Mouse (Mus musculus): ENCODE measurements around the gene Gatb.

Gatb gene

DNA sequence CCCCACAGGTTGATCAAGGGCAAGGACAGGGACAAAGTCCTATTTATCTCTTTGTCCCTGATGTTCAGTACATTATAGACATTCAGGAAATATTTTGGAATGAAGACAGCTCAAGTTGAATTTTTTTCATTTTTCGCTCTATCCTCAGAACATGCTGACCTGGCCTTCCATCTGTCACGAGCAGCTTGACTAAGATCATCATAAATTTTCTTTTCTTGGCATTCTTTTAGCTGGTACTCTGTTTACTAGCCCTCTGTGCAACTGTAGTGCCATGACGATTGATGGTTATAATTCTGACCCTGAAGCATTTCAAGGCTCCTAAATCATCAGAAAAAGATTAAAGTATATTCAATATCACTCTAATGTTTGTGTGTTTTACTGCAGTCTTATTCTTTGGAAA is 25.6 kb downstream of the Gatb start:
- DNase-seq: no peak

DNA sequence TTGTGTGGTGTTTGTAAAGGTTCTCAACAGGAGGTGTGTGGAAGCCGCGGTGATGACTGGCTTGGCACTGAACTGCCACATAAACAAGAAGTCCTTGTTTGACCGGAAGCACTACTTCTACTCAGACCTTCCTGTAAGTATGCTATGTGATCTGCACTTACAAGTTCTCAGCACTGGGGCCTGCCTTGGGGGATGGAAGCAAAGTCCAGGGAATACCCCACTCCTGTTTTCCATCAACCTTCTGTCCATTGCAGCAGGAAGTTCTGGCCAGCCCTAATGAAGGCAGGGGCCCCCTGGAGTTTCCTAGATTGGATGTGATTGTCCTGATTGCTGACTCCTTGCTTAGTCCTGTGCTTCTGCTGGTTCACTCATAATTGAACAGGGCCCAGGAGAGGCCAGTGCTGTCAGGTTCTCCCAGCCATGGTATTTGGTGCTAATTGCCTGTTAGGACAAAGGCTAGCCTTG is 28.0 kb downstream of the Gatb start:
- DNase-seq: no peak

GRCm38 (mm10) chr3:85603811-85604210 is 29.9 kb downstream of the Gatb start:
- no peak for DNase-seq

DNA sequence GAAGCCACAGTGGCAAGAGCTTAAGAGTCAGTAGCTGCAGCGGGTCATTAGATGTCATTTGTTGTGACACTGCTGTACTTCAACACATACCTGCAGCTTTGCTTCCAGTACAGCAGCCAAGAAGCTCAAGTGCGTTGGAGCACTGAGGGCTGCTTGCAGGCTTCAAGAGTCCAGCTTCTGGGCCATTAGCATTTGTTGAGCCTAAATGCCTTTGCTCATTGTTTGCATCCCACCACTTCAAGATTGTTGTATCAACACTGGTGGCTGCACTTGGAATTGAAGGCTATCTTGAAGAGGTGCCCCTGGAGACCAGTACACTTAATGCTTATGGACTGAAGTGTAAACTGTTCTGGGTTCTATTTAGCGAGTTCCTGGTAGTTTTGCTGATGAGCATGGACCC is 33.0 kb downstream of the Gatb start:
- no peak for DNase-seq

DNA sequence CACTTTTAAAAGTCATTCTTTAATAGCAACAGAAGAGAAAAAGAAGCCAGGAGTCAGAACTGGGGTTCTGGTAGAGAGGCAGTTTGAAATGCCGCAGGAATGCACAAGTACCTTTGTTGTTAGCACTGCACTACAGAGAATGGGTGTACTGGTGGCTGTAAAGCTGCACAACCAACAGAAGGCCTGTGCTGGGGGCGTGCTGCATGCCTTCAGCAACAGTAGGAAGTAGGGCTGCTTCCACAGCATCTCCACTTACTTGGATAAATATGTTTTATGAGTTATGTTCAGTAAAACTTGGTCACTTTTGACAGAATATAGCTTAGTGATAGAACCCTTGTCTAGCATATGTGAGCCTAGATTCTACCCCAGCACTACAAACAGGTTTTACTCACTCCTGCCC is 33.8 kb downstream of the Gatb start:
- DNase-seq: no peak

DNA sequence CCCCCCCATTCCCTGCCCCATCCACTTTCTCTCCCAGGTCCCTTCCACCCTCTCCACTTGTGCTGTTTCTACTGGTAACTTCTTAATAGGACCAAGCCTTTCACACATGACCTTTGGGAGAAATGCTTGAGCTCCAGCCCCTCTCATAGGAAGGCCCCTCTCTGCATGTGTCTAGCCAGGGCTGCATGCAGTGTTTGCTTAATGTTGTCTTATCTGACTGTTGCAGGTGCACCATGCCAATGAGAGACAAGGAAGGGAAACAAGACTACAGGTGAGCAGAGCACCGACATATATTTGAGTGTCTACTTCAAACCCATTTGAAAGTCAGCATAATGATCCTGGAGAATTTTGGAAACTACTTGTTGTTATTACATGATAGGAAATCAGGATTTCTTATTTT is 42.5 kb downstream of the Gatb start:
- no peak for DNase-seq

DNA sequence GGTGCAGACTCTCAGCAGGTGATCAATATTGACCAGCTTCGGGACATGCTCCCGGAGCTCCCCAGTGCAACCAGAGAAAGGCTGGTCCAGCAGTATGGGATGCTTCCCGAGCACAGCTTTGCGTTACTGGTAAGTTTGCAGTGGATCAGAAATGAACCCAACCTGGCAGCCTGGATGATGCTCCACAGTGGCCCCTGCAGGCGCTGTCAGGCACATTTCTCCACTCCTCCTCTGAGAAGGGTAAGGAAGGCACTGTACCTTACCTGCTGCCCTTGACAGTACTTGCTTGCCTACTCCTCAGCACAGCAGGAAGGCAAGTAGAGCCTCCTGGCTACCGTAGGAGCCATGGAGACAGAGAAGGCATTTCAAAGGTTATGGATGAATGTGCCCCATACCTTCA is 45.0 kb downstream of the Gatb start:
- no peak for DNase-seq

- DNase-seq: no peak
Measured at GRCm38 (mm10) chr3:85619345-85619744, 45.4 kb downstream of the Gatb start.

DNA sequence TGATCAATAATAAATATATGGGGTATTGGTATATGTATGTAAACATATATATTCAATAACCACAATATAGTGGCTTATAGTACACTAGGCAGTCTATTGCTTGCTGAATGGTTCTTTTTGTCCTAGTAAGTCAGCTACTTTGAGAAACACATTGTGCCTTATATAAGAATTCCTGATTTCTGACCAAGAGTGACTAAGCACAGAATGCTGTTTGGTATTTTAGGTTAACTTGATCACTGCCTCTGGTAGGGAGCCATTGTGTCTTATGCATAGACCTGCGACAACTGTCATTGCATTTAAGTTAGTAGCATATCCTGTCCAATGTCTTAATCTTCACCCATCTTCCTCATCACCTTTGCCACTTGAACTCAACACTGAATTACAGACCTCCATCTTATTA is 45.8 kb downstream of the Gatb start:
- no peak for DNase-seq

- no peak for DNase-seq
Measured at GRCm38 (mm10) chr3:85629895-85630510, 56.1 kb downstream of the Gatb start.

DNA sequence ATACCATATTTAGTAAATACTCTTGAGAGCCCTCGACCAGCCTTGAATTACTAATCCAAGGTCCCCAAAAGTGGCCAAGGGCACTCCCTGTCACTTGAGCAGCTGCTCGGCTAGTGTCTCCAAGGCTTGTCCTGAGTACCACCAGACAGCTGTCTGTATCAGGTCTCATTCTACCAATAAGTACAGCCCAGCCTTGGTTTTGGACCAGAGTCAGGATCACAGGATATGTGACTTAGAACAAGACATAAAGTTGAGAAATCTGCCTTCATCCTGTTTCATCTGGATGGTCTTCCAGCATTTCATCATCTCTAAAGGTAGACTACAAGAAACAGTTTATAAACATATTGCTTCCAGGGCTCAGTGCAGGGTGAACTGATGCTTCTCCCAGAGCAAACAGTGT is 59.8 kb downstream of the Gatb start:
- DNase-seq: no peak

GRCm38 (mm10) chr3:85634389-85635125 is 60.6 kb downstream of the Gatb start:
- no peak for DNase-seq

GRCm38 (mm10) chr3:85635126-85635419 is 61.2 kb downstream of the Gatb start:
- no peak for DNase-seq

DNA sequence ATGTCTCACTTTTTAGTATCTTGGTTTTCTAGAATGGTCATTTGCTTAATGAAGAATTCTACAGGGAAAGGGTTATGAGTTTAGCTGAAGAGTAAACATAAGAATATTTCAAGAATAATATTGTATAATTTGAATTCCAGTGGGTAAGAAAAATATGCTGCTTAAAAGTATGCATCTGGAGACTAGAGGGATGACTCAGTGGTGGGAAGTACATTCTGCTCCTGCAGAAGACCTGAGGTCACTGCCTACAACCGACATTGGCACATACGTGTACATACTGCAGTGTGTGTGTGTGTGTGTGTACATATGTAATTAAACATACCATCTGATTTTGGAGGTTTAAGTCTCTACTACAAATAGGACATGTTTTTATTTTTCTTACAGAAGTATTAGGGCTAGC is 61.7 kb downstream of the Gatb start:
- DNase-seq: no peak

DNA sequence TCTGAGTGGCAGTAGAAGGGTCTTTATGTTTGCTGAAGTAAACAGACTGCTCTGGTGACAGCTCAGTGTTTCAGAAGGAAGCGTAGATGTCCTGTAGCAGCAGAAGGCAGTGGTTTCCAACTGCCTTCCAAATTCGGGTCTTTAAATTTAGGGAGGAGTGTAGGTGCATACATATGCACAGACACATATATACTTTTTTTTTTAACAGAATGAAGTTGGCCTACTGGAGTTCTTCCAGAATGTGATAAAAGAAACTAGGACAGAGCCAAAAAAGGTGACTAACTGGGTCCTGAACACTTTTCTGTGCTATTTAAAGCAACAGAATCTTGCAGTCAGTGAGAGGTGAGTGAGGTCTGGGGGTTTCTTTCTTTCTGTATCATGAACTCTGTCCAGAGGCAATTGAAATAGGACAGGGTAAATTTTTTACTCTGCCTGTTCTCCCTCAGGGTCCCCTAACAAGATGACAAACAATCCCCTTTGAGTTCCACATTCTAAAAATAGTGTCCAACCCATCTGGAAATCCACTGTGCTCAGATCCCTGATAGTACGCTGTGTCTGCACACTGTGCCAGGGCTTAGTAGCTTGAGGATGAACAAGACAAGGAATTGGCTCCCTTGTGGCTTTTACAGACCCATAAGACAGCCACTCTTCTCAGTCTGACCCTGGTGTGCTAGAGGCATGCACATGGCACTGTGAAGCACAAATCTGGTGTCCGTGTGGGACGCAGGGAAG is 63.0 kb downstream of the Gatb start:
- no peak for DNase-seq

DNA sequence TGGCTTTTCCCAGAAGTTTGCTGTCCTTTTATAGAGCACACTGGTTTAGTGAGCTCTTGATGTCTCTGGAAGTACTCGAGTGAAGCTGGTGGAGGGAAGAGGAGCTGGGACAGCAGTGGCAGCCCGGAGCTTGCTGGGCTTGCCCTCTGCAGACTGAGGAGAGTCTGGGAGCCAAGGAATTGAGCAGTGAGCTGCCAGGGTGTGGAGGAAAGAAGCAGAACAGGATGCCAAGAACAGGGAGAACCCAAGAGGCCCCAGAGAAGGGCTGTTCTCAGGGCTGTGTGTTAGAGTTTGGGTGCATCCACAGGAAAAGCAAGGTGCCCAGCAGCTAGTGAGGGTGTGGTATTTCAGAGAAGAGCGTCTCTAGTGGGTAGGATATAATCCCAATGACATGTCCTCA is 67.8 kb downstream of the Gatb start:
- no peak for DNase-seq

- no peak for DNase-seq
Measured at GRCm38 (mm10) chr3:85644814-85645213, 70.9 kb downstream of the Gatb start.

GRCm38 (mm10) chr3:85645517-85646004 is 71.6 kb downstream of the Gatb start:
- DNase-seq: no peak

DNA sequence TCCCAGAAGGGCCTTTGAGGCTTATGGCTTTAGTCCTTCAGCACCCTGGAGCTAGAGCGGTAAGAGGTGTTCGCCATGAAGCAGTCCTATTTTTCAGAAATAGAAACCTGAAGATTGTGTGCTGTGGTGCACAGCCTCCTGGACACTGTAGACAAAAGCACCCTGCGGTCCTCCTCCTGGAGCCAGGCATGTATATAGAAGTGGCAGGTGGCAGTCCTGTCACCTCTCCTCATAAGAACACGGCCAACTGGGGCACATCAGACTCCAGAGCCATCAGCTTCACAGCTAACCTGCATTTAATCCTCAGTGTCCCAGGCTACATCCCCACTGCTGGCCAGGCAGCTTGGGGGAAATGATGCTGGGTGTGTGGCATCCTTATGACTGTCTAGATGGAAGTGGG is 75.3 kb downstream of the Gatb start:
- no peak for DNase-seq

DNA sequence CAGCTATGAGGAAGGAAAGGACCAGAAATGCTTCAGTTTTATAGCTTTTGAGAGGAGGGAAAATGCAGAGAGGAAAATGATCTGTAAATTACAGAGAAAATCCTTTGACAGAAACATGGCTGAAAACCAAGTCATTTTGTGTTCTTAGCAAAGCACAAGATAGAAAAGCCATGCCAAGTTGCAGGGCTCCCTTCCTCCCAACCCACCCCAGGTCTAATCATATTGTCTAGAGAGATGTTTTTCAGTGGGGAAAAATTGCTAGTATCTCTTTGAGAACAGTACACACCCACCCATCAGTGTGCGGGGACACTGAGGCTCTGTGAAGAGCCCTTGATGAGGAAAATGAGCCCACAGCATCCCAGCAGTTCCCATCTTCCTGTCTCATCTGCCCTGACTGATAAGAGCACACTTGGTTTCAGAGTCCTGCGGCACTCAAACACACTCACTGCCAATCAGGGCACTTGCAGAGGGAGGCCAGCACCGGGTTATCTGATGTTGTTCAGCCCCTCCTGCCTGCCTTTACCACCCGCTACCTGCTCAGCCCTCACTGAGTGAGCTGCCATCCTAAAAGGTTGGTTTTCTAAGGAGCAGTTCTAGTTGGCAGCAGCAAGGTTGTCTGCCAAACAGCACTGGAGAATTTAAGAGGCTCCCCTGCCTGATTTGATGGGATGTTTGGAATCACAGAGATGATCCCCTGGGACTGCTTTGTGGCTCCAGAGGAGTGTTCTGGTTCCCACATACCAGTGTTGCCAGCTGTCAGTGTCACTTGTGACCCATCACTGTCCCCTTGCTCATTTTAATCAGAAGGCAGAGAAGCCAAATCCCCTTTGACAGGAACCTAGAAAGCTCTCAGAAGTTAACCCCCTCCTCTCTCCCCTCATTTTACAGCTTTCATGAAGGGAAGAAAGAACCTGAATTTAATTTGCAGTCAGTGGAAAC is 79.1 kb downstream of the Gatb start:
- no peak for DNase-seq

DNA sequence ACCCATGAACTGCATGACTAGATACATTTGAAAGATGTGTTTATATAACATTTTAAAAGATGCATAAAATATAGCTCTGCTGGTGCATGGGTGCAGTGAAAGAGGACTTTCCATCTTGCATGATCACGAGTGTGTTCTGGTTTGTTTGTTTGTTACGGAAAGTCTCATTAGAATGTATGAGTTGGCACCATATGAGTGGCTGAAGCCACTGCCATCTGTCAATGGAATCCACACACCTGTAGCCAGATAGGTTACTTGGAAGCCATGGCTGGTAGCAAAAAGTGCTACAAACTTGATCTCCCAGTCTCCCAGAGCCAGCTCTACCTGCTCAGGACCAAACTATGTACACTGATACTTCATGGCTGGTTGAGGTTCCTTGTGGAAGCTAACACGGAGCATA is 81.6 kb downstream of the Gatb start:
- no peak for DNase-seq

- no peak for DNase-seq
Measured at GRCm38 (mm10) chr3:85659681-85660080, 85.8 kb downstream of the Gatb start.
